Mouse (Mus musculus) intestine, embryonic 15.5 days (tissue): ENCODE results near the gene Arrb2. TPM values are rescaled to one million over a fixed set of nuclear protein-coding genes. Genes with fewer than 3 reads are reported as not detected.
"Not testable (repeated sequence)": the region's sequence is repeated elsewhere in the genome, so short reads cannot be mapped to it uniquely, and the experiment has no call there.

ENCODE experiments used
- ATAC-seq: fragments of 200-750 bp; cut with Nextera tagmentation; 2 replicates; pipeline ENCODE4 v1.8.0; 2017; ENCODE audit warnings: moderate TSS enrichment, moderate library complexity
- H3K27ac ChIP-seq: fragments of 300-500 bp; sonication (generic); 2 replicates; pipeline ENCODE4 v1.5.1; 2015; ENCODE audit warnings: mild to moderate bottlenecking, inconsistent platforms
- H3K27me3 ChIP-seq: fragments of 300-500 bp; sonication (generic); replicated peaks from 2 replicates; pipeline ENCODE4 v1.6.1; 2015; ENCODE audit warnings: inconsistent platforms
- H3K36me3 ChIP-seq: fragments of 300-500 bp; sonication (generic); 2 replicates; pipeline ENCODE4 v1.6.1; 2015; ENCODE audit warnings: inconsistent platforms
- H3K4me1 ChIP-seq: fragments of 300-500 bp; sonication (generic); replicated peaks from 2 replicates; pipeline ENCODE4 v1.6.1; 2015; ENCODE audit warnings: inconsistent platforms
- H3K4me2 ChIP-seq: fragments of 300-500 bp; sonication (generic); replicated peaks from 2 replicates; pipeline ENCODE4 v1.6.1; 2015; ENCODE audit warnings: mild to moderate bottlenecking, inconsistent platforms
- H3K4me3 ChIP-seq: fragments of 300-500 bp; sonication (generic); replicated peaks from 2 replicates; pipeline ENCODE4 v1.5.1; 2015; ENCODE audit warnings: inconsistent platforms
- H3K9ac ChIP-seq: fragments of 300-500 bp; sonication (generic); 2 replicates; pipeline ENCODE4 v1.6.1; 2015; ENCODE audit warnings: inconsistent platforms
- H3K9me3 ChIP-seq: fragments of 300-500 bp; sonication (generic); 2 replicates; pipeline ENCODE4 v1.6.1; 2016; ENCODE audit warnings: inconsistent platforms
- WGBS: fragments of 180-500 bp; shearing (Covaris S2); methylation state at CpG from one replicate; pipeline ENCODE4 v1.1.7; 2015; 5-methylcytosine and 5-hydroxymethylcytosine counted together
- polyA plus RNA-seq: library from polyadenylated mRNA; unstranded; fragments of >200 nt; fragmentation: Nextera tagmentation; extraction: Ambion mirVana; gene quantifications from 2 replicates; pipeline ENCODE4 v1.2.1, GENCODE M21; 2015

The Arrb2 gene
- 13.2 and 15.4 TPM in 2 replicates for polyA plus RNA-seq

DNA sequence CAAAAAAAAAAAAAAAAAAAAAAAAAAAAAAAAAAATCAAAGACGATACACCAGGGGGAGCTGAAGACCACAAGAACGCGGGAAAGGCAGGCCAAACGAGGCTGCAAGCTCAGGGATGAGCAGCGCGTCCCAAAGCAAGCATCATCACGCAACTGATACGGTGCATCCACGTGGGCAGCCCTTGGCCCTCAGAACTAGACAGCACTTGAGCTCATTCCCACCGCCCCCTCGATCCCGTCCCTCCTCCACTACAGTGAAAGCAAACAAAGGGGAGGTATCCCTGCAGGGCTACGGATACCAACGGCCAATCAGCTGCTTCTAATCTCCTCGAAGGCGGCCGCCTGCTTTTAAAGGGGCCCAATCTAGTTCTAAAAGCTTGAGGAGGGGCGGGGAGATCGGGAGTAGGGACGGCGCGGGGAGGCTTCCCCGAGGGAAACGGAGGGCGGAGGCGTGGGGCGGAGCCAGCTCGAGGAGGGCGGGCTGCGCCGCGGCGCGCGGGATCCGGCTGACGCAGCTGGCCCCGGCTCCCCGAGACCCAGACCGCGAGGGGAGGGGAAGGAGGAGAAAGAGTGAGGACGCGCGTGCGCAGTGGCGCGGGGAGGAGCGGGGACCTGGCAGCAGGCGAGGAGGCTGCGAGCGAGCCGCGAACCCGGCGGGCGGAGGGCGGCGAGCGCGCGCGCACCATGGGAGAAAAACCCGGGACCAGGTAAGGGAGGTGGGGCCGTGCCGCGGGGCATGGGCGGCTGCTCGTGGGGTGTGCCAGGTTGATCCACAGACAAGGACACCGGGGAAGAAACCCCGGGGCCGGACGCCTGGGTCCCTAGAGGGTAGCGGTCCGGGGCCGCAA is at the start of gene Arrb2:
Gene Arrb2, plus strand, starts transcription at position 588 of the 847 bp plus-strand sequence.
- peak within 1 kb of the TSS; percentile 73 for H3K9ac ChIP-seq
- no peaks in the 10 kb centered on the region for H3K36me3 ChIP-seq
- H3K9me3 ChIP-seq, result no peaks in the 10 kb centered on the region
- H3K4me3 ChIP-seq, result peak within 1 kb of the TSS; percentile 75
- no peaks in the 10 kb centered on the region for H3K27me3 ChIP-seq
- peaks cover 12% of the 10 kb centered on the region for H3K4me1 ChIP-seq
- peak within 1 kb of the TSS; percentile 78 for H3K27ac ChIP-seq
- ATAC-seq, result peak; percentile 99
- H3K4me2 ChIP-seq, result peak within 1 kb of the TSS; percentile 88
- under 1% methylated on average over 75 of the region's 75 CpGs for WGBS

- Histone ChIP-seq H3K27ac (no peak overlapping the region), H3K4me3 (no peak overlapping the region), H3K4me2 (no peak overlapping the region), H3K36me3 (0 out of 2 replicates have a peak, but pooled peaks cover 4% of the 10 kb centered on the region), H3K9me3 (no peaks in the 10 kb centered on the region), H3K4me1 (no peaks in the 10 kb centered on the region), H3K9ac (no peak overlapping the region), H3K27me3 (no peaks in the 10 kb centered on the region)
- 86% methylated on average over 3 of the region's 3 CpGs for WGBS
- no peak for ATAC-seq
Observed at GRCm38 (mm10) chr11:70384136-70384535, 48.3 kb upstream of the Arrb2 start.

- Histone ChIP-seq H3K36me3 (peaks cover 12% of the 10 kb centered on the region; the same call in 1 of the 2 replicates), H3K4me3 (no peak overlapping the region), H3K9ac (no peak overlapping the region), H3K27ac (no peak overlapping the region), H3K4me1 (no peaks in the 10 kb centered on the region), H3K4me2 (no peak overlapping the region), H3K9me3 (no peaks in the 10 kb centered on the region), H3K27me3 (no peaks in the 10 kb centered on the region)
- ATAC-seq, result no peak
- 86% methylated on average over 5 of the region's 5 CpGs for WGBS
Observed at GRCm38 (mm10) chr11:70387436-70387835, 45.0 kb upstream of the Arrb2 start.

GRCm38 (mm10) chr11:70389421-70389820 is 43.0 kb upstream of the Arrb2 start:
- Histone ChIP-seq H3K9ac (no peak overlapping the region), H3K9me3 (no peaks in the 10 kb centered on the region), H3K27me3 (no peaks in the 10 kb centered on the region), H3K4me1 (no peaks in the 10 kb centered on the region), H3K4me3 (no peak overlapping the region), H3K27ac (no peak overlapping the region), H3K4me2 (no peak overlapping the region), H3K36me3 (peaks cover 26% of the 10 kb centered on the region)
- no peak for ATAC-seq
- WGBS, result 81% methylated on average over 5 of the region's 5 CpGs

DNA sequence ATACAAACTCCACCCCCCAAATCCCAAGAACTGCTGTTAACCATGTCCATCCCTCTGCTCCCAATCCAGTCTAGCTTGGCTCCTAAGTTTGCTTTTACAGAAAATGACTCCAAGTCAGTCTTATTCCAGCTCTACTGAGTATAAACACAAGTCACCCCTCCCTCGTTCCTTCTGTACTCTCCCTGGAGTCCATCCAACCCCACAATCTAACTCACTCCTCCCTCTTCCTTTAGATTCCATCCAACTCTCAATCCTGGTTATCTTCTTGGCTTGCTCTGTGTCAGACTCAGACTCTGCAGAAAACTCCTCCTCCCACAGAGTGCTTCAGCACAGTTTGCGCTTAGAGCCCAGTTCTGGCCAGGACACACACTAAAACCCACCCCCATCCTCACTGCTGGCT is 28.8 kb upstream of the Arrb2 start:
- Histone ChIP-seq H3K9ac (no peak overlapping the region), H3K9me3 (no peaks in the 10 kb centered on the region), H3K27me3 (no peaks in the 10 kb centered on the region), H3K27ac (0 out of 2 replicates have a peak overlapping the region, but pooled peaks have one; percentile 36), H3K4me3 (no peak overlapping the region), H3K4me2 (no peak overlapping the region), H3K4me1 (peaks cover 14% of the 10 kb centered on the region), H3K36me3 (peaks cover 26% of the 10 kb centered on the region)
- peak; percentile 55 for ATAC-seq
- WGBS, result 55% methylated on average over 2 of the region's 2 CpGs

DNA sequence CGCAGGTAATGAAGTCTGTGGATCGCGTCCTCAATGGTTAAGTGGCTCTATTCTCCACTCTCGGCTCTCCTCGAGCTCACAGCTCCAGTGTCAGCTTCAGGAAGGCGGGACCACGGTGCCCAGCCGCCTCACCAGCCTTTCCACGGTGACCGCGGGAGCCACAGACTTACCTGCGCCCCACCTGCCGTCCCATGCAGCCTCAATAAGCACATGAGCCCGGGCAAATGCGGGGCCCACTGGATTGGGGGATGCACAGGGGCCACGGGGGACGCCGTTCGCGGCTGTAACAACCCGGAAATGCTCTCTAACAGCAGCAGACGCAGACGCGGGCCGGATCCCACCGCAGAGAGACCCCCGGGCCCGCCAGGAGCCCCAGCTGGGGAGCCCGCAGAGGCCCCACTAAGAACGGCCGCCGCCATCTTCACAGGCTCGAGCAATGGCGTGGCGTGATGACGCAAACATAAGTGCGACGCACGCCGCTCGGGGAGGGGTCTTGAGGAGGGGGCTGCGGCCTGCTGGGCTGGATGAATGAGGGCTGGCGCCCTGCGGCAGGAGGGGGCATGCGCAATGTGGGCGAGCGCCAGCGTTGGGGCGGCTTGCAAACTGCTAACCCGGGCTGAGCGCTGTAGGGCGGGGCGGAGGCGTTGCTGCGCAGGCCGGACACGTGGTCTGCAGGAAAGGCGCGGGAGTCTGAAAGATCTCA is 22.7 kb upstream of the Arrb2 start, which contains the start of gene Pelp1:
Gene Pelp1, minus strand, starts transcription at position 438 of the 703 bp plus-strand sequence.
- H3K9ac ChIP-seq, result peak within 1 kb of the TSS; percentile 100
- H3K36me3 ChIP-seq, result peaks cover 6% of the 10 kb centered on the region; the same call in 1 of the 2 replicates
- peak within 1 kb of the TSS; percentile 87 for H3K27ac ChIP-seq
- H3K4me2 ChIP-seq, result peak within 1 kb of the TSS; percentile 79
- no peaks in the 10 kb centered on the region for H3K27me3 ChIP-seq
- under 1% methylated on average over 59 of the region's 59 CpGs for WGBS
- H3K9me3 ChIP-seq, result no peaks in the 10 kb centered on the region
- H3K4me3 ChIP-seq, result peak within 1 kb of the TSS; percentile 98
- H3K4me1 ChIP-seq, result peaks cover 14% of the 10 kb centered on the region
- peak; percentile 96 for ATAC-seq

DNA sequence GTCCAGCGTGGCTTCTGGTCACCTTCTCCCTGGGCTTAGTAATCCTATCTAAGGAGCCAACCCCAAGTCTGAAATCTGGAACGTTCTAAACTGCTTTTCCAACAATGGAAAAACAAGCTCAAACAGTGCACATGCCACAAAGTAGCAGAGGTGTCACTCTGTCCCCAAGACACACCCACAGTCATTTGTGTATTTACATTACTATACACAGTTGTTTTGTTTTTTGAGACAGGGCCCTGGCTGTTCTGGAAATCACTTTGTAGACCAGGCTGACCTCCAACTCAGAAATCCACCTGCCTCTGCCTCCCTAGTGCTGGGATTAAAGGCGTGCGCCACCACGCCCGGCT is 22.2 kb upstream of the Arrb2 start:
- no peak for ATAC-seq
- Histone ChIP-seq H3K27me3 (no peaks in the 10 kb centered on the region), H3K4me1 (peaks cover 14% of the 10 kb centered on the region), H3K4me2 (peak overlapping the region; percentile 79), H3K4me3 (peak overlapping the region; percentile 98), H3K9me3 (no peaks in the 10 kb centered on the region), H3K27ac (no peak overlapping the region), H3K9ac (peak overlapping the region; percentile 100), H3K36me3 (peaks cover 3% of the 10 kb centered on the region; the same call in 1 of the 2 replicates)
- 63% methylated on average over 6 of the region's 6 CpGs for WGBS

- Histone ChIP-seq H3K27me3 (no peaks in the 10 kb centered on the region), H3K36me3 (no peaks in the 10 kb centered on the region), H3K27ac (no peak overlapping the region), H3K4me1 (peaks cover 14% of the 10 kb centered on the region), H3K4me3 (no peak overlapping the region), H3K9ac (no peak overlapping the region), H3K9me3 (no peaks in the 10 kb centered on the region), H3K4me2 (no peak overlapping the region)
- no peak for ATAC-seq
- 72% methylated on average over 5 of the region's 5 CpGs for WGBS
Observed at GRCm38 (mm10) chr11:70412591-70412990, 19.8 kb upstream of the Arrb2 start.

GRCm38 (mm10) chr11:70413961-70414360 is 18.5 kb upstream of the Arrb2 start:
- no peaks in the 10 kb centered on the region for H3K36me3 ChIP-seq
- no peak overlapping the region for H3K4me2 ChIP-seq
- no peaks in the 10 kb centered on the region for H3K9me3 ChIP-seq
- H3K27ac ChIP-seq, result no peak overlapping the region
- peaks cover 5% of the 10 kb centered on the region; the same call in 1 of the 2 replicates for H3K4me1 ChIP-seq
- H3K4me3 ChIP-seq, result no peak overlapping the region
- WGBS, result 5% methylated on average over 3 of the region's 3 CpGs
- H3K27me3 ChIP-seq, result no peaks in the 10 kb centered on the region
- ATAC-seq, result no peak
- no peak overlapping the region for H3K9ac ChIP-seq

- H3K36me3 ChIP-seq, result no peaks in the 10 kb centered on the region
- WGBS, result 56% methylated on average over 4 of the region's 4 CpGs
Observed at GRCm38 (mm10) chr11:70418199-70418598, 14.2 kb upstream of the Arrb2 start.

GRCm38 (mm10) chr11:70419486-70419885 is 12.9 kb upstream of the Arrb2 start:
- no peak overlapping the region for H3K4me2 ChIP-seq
- no peak for ATAC-seq
- H3K27ac ChIP-seq, result no peak overlapping the region
- H3K27me3 ChIP-seq, result no peaks in the 10 kb centered on the region
- no peaks in the 10 kb centered on the region for H3K36me3 ChIP-seq
- 22% methylated on average over 5 of the region's 5 CpGs for WGBS
- H3K4me3 ChIP-seq, result no peak overlapping the region
- H3K9ac ChIP-seq, result no peak overlapping the region
- no peaks in the 10 kb centered on the region for H3K9me3 ChIP-seq
- no peaks in the 10 kb centered on the region for H3K4me1 ChIP-seq

More at GRCm38 (mm10) chr11:70418199-70418598, 14.2 kb upstream of the Arrb2 start:
- Histone ChIP-seq H3K9ac (no peak overlapping the region), H3K27ac (no peak overlapping the region), H3K4me2 (no peak overlapping the region), H3K4me1 (no peaks in the 10 kb centered on the region), H3K27me3 (no peaks in the 10 kb centered on the region), H3K9me3 (no peaks in the 10 kb centered on the region), H3K4me3 (no peak overlapping the region)
- no peak for ATAC-seq

DNA sequence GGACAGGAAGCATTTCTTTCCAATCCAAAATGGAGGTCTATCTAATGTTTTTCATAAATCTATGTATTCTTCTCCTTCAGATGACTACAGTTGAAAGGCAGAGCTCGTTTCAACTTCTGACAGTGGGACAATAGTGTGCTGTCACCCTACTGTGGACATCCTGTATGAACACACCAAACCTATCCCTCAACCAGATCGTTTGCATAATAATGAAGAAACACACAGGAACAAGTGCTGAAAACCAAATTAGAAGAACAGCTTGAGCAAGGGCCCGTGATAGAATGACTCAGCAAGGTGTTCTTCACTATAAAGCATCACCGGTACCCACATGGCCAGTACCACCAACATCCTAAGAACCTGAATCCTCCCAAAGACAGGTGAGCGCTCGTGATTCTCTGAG is 5.8 kb upstream of the Arrb2 start:
- not testable (repeated sequence) for H3K36me3 ChIP-seq, H3K27ac ChIP-seq, H3K27me3 ChIP-seq, ATAC-seq, H3K4me2 ChIP-seq, H3K4me1 ChIP-seq, H3K4me3 ChIP-seq, H3K9ac ChIP-seq, H3K9me3 ChIP-seq
- 70% methylated on average over 6 of the region's 6 CpGs for WGBS
